Comparison of ENCODE assay signal across 12 mouse cellular contexts in genomic region chr4:72105702-72106101, GRCm38 (mm10).
A peak's percentile ranks its signal among the peaks of the same experiment; 100 is the strongest.
DNase-seq lines count a peak whose midpoint lies in the region; ATAC-seq lines count a peak whose summit lies in the region.
"Had no signal": no experiment of that assay in that cellular context is flagged by ENCODE, and none has a peak within 500 bp of the region (broad histone marks: within the 10 kb centered on the region; RNA-seq: fewer than 3 reads in every experiment).

No protein-coding gene starts in this region.

- no peak overlapping the region for H3K4me2 ChIP-seq in kidney, embryonic 15.5 days
- H3K4me2 ChIP-seq in limb, embryonic 13.5 days (replicated peaks) = no peak overlapping the region
- H3K4me2 ChIP-seq: liver, embryonic 15.5 days had no signal

- intact Hi-C loops in left cerebral cortex, postnatal 10 days (cut with DNase I) = no loop called here

- peaks cover 28% of the 10 kb centered on the region for H3K36me3 ChIP-seq in kidney, embryonic 15.5 days
- peaks cover 33% of the 10 kb centered on the region for H3K36me3 ChIP-seq in limb, embryonic 13.5 days

- no peak for DNase-seq in kidney, adult 11 months
- peak; percentile 70 for DNase-seq in 3T3-L1 (ENCODE audit: low read depth, low spot score)
- DNase-seq in brain, embryonic 18.5 days (ENCODE audit: low read depth, low spot score) = peak; percentile 18
- no peak for DNase-seq in urinary bladder, adult 2 months (ENCODE audit: low spot score)
- no peak for DNase-seq in left cerebral cortex, postnatal 10 days (ENCODE audit: extremely low spot score in 1 of 2, low spot score in 2 of 2)
- DNase-seq: cerebellum, postnatal 36 days; heart, postnatal 36 days; kidney, postnatal 25 days had no signal

- H3K9ac ChIP-seq in kidney, embryonic 15.5 days = no peak overlapping the region
- no peak overlapping the region for H3K9ac ChIP-seq in limb, embryonic 13.5 days
- H3K9ac ChIP-seq: liver, embryonic 15.5 days had no signal

- ATAC-seq in kidney, embryonic 15.5 days (replicated peaks; ENCODE audit: low FRiP score) = peak; percentile 18; the same call in 1 of the 2 replicates
- peak; percentile 54; the same call in 1 of the 2 replicates for ATAC-seq in limb, embryonic 13.5 days (ENCODE audit: low FRiP score, low read depth)

- no peaks in the 10 kb centered on the region; the same call in 1 of the 2 replicates for H3K9me3 ChIP-seq in kidney, embryonic 15.5 days (replicated peaks)
- H3K9me3 ChIP-seq in limb, embryonic 13.5 days = 0 out of 2 replicates have a peak, but pooled peaks cover 10% of the 10 kb centered on the region
- H3K9me3 ChIP-seq: liver, embryonic 15.5 days had no signal

- H3K27ac ChIP-seq in kidney, embryonic 15.5 days = no peak overlapping the region
- H3K27ac ChIP-seq in limb, embryonic 13.5 days = 0 out of 2 replicates have a peak overlapping the region, but pooled peaks have one; percentile 3
- H3K27ac ChIP-seq: liver, embryonic 15.5 days had no signal

- no peak overlapping the region for H3K4me3 ChIP-seq in kidney, embryonic 15.5 days (replicated peaks)
- no peak overlapping the region for H3K4me3 ChIP-seq in limb, embryonic 13.5 days
- H3K4me3 ChIP-seq: erythroblast, embryonic 14.5 days; liver, embryonic 15.5 days had no signal

- no peaks in the 10 kb centered on the region for H3K4me1 ChIP-seq in kidney, embryonic 15.5 days
- H3K4me1 ChIP-seq in limb, embryonic 13.5 days = no peaks in the 10 kb centered on the region
- H3K4me1 ChIP-seq: liver, embryonic 15.5 days had no signal

- no peaks in the 10 kb centered on the region for H3K27me3 ChIP-seq in kidney, embryonic 15.5 days
- H3K27me3 ChIP-seq in limb, embryonic 13.5 days = no peaks in the 10 kb centered on the region
- H3K27me3 ChIP-seq: liver, embryonic 15.5 days had no signal

Comparison
In these comparisons a context has a peak if more than half of its experiments do, and no peak if none do; other contexts are left out.
1. DNase-seq: peak in 3T3-L1 (single experiment) and brain, embryonic 18.5 days (single experiment); none in kidney, adult 11 months (single experiment), urinary bladder, adult 2 months (single experiment) and left cerebral cortex, postnatal 10 days (0 of 2).